Mouse (Mus musculus) MEL (cell line): ENCODE data around the gene Clhc1. TPM values are rescaled to one million over a fixed set of nuclear protein-coding genes. Genes with fewer than 3 reads are reported as not detected.

Experiments
- DNase-seq: peaks from one replicate; pipeline ENCODE4 v3.0.0; 2011; ENCODE audit warnings: low read depth, low spot score
- H3K27ac ChIP-seq: 2 replicates; pipeline ENCODE4 v1.5.1; 2012; ENCODE audit warnings: low read depth, mild to moderate bottlenecking, control low read depth, low read length, moderate library complexity; ENCODE audit not compliant: control insufficient read depth
- H3K27me3 ChIP-seq, 2 experiments: fragments of 150-350 bp in 1 of 2; sonication (generic) in 1 of 2; 2 replicates each; pipeline ENCODE4 v1.6.1; 2012; ENCODE audit warnings: low read length in 2 of 2, mild to moderate bottlenecking in 2 of 2, improper control_type of control experiment in 1 of 2, moderate library complexity in 1 of 2; ENCODE audit not compliant: insufficient read depth in 2 of 2, control insufficient read depth in 1 of 2
- H3K36me3 ChIP-seq, 2 experiments: 2 replicates each; pipeline ENCODE4 v1.6.1; 2012 to 2014; ENCODE audit warnings: low read length in 2 of 2, improper control_type of control experiment in 1 of 2, inconsistent platforms in 1 of 2, mild to moderate bottlenecking in 1 of 2; ENCODE audit not compliant: insufficient read depth in 2 of 2, control insufficient read depth in 1 of 2
- H3K4me1 ChIP-seq, 2 experiments: fragments of 150-350 bp in 1 of 2; sonication (generic) in 1 of 2; 2 replicates each; pipeline ENCODE4 v1.6.1; 2012; ENCODE audit warnings: low read length in 2 of 2, improper control_type of control experiment in 1 of 2, mild to moderate bottlenecking in 1 of 2; ENCODE audit not compliant: insufficient read depth in 2 of 2, control insufficient read depth in 1 of 2
- H3K4me3 ChIP-seq, 2 experiments: fragments of 150-350 bp in 1 of 2; sonication (generic) in 1 of 2; 2 replicates each; pipeline ENCODE4 v1.5.1; 2012; ENCODE audit warnings: low read depth in 2 of 2, low read length in 2 of 2, mild to moderate bottlenecking in 2 of 2, moderate library complexity in 2 of 2, control low read depth in 1 of 2, improper control_type of control experiment in 1 of 2; ENCODE audit not compliant: control insufficient read depth in 1 of 2, insufficient read depth in 1 of 2
- H3K79me2 ChIP-seq: 2 replicates; pipeline ENCODE4 v1.6.1; 2012; ENCODE audit warnings: mild to moderate bottlenecking, low read length, moderate library complexity; ENCODE audit not compliant: control insufficient read depth, poor library complexity, insufficient read depth
- H3K9ac ChIP-seq: 2 replicates; pipeline ENCODE4 v1.6.1; 2012; ENCODE audit warnings: low read depth, mild to moderate bottlenecking, control low read depth, low read length, moderate library complexity; ENCODE audit not compliant: control insufficient read depth, poor library complexity, severe bottlenecking
- H3K9me3 ChIP-seq: fragments of 150-350 bp; sonication (generic); replicated peaks from 2 replicates; pipeline ENCODE4 v1.6.1; 2012; ENCODE audit warnings: mild to moderate bottlenecking, low read length, improper control_type of control experiment, moderate library complexity; ENCODE audit not compliant: insufficient read depth
- BHLHE40 ChIP-seq: IDR thresholded peaks from 2 replicates; pipeline ENCODE4 v1.6.1; 2012; ENCODE audit warnings: low read depth, mild to moderate bottlenecking, inconsistent platforms, low read length, improper control_type of control experiment, borderline replicate concordance
- CTCF ChIP-seq, 3 experiments: IDR thresholded peaks in 2 of 3; conservative IDR thresholded peaks in 1 of 3; 2 replicates each; pipeline ENCODE4 v1.5.1; 2011 to 2012; ENCODE audit warnings: low read length in 3 of 3, low read depth in 2 of 3, mild to moderate bottlenecking in 2 of 3, improper control_type of control experiment in 1 of 3, inconsistent platforms in 1 of 3, mixed read lengths in 1 of 3, moderate library complexity in 1 of 3; ENCODE audit not compliant: control insufficient read depth in 1 of 3, insufficient read depth in 1 of 3, poor library complexity in 1 of 3, severe bottlenecking in 1 of 3
- E2F4 ChIP-seq: IDR thresholded peaks from 2 replicates; pipeline ENCODE4 v1.6.1; 2011; ENCODE audit warnings: low read depth, low read length, improper control_type of control experiment, borderline replicate concordance
- EP300 ChIP-seq, 2 experiments: IDR thresholded peaks; 2 replicates each; pipeline ENCODE4 v1.6.1; 2011; ENCODE audit warnings: improper control_type of control experiment in 2 of 2, low read length in 2 of 2, low read depth in 1 of 2, mild to moderate bottlenecking in 1 of 2
- ETS1 ChIP-seq: IDR thresholded peaks from 2 replicates; pipeline ENCODE4 v1.6.1; 2012; ENCODE audit warnings: low read depth, mild to moderate bottlenecking, inconsistent platforms, low read length, improper control_type of control experiment, moderate library complexity
- GABPA ChIP-seq: IDR thresholded peaks from 2 replicates; pipeline ENCODE4 v1.6.1; 2012; ENCODE audit warnings: low read depth, mild to moderate bottlenecking, inconsistent platforms, low read length, improper control_type of control experiment, moderate library complexity
- GATA1 ChIP-seq: IDR thresholded peaks from 2 replicates; pipeline ENCODE4 v1.6.1; 2011; ENCODE audit warnings: low read depth, low read length, improper control_type of control experiment
- HCFC1 ChIP-seq: IDR thresholded peaks from 2 replicates; pipeline ENCODE4 v1.6.1; 2012; ENCODE audit warnings: low read depth, mild to moderate bottlenecking, inconsistent platforms, low read length, improper control_type of control experiment, moderate library complexity
- KAT2A ChIP-seq: conservative IDR thresholded peaks from 2 replicates; pipeline ENCODE4 v1.6.1; 2012; ENCODE audit warnings: low read depth, low read length, improper control_type of control experiment, inconsistent platforms
- MAFK ChIP-seq: IDR thresholded peaks from 2 replicates; pipeline ENCODE4 v1.6.1; 2011; ENCODE audit warnings: low read depth, mild to moderate bottlenecking, low read length, improper control_type of control experiment, borderline replicate concordance
- MAX ChIP-seq: IDR thresholded peaks from 2 replicates; pipeline ENCODE4 v1.6.1; 2011; ENCODE audit warnings: low read length, improper control_type of control experiment
- MEF2A ChIP-seq: IDR thresholded peaks from 2 replicates; pipeline ENCODE4 v1.6.1; 2014; ENCODE audit warnings: low read depth, mild to moderate bottlenecking, inconsistent platforms, low read length, improper control_type of control experiment; ENCODE audit not compliant: poor library complexity, insufficient replicate concordance, severe bottlenecking; ENCODE audit errors: extremely low read depth
- MXI1 ChIP-seq: IDR thresholded peaks from 2 replicates; pipeline ENCODE4 v1.6.1; 2011; ENCODE audit warnings: mild to moderate bottlenecking, low read depth, low read length, improper control_type of control experiment
- MYB ChIP-seq: IDR thresholded peaks from 2 replicates; pipeline ENCODE4 v1.6.1; 2011; ENCODE audit warnings: mild to moderate bottlenecking, low read depth, low read length, improper control_type of control experiment
- MYC ChIP-seq: IDR thresholded peaks from 2 replicates; pipeline ENCODE4 v1.6.1; 2011; ENCODE audit warnings: low read depth, mild to moderate bottlenecking, low read length, improper control_type of control experiment, moderate library complexity
- NELFE ChIP-seq: IDR thresholded peaks from 2 replicates; pipeline ENCODE4 v1.6.1; 2011; ENCODE audit warnings: low read depth, low read length, improper control_type of control experiment
- NRF1 ChIP-seq: IDR thresholded peaks from 2 replicates; pipeline ENCODE4 v1.6.1; 2014; ENCODE audit warnings: low read depth, mild to moderate bottlenecking, inconsistent platforms, low read length, improper control_type of control experiment, moderate library complexity; ENCODE audit not compliant: poor library complexity, insufficient read depth, severe bottlenecking
- POLR2A ChIP-seq, 2 experiments: IDR thresholded peaks; 2 replicates each; pipeline ENCODE4 v1.6.1; 2011 to 2012; ENCODE audit warnings: low read length in 2 of 2, mild to moderate bottlenecking in 2 of 2, control low read depth in 1 of 2, improper control_type of control experiment in 1 of 2, low read depth in 1 of 2, moderate library complexity in 1 of 2; ENCODE audit not compliant: control insufficient read depth in 1 of 2, insufficient read depth in 1 of 2, poor library complexity in 1 of 2
- POLR2AphosphoS2 ChIP-seq: IDR thresholded peaks from 2 replicates; pipeline ENCODE4 v1.6.1; 2011; ENCODE audit warnings: low read length, improper control_type of control experiment
- POLR2AphosphoS5 ChIP-seq: IDR thresholded peaks from 2 replicates; pipeline ENCODE4 v1.6.1; 2012; ENCODE audit warnings: low read depth, borderline replicate concordance, mild to moderate bottlenecking, inconsistent platforms, low read length, moderate library complexity, mixed read lengths
- RAD21 ChIP-seq: IDR thresholded peaks from 2 replicates; pipeline ENCODE4 v1.6.1; 2011; ENCODE audit warnings: mild to moderate bottlenecking, low read depth, low read length, improper control_type of control experiment
- RCOR1 ChIP-seq: IDR thresholded peaks from 2 replicates; pipeline ENCODE4 v1.6.1; 2012; ENCODE audit warnings: low read depth, mild to moderate bottlenecking, inconsistent platforms, low read length, improper control_type of control experiment
- SIN3A ChIP-seq: IDR thresholded peaks from 2 replicates; pipeline ENCODE4 v1.6.1; 2012; ENCODE audit warnings: low read length, improper control_type of control experiment, inconsistent platforms
- TAL1 ChIP-seq: IDR thresholded peaks from 2 replicates; pipeline ENCODE4 v1.6.1; 2012; ENCODE audit warnings: mild to moderate bottlenecking, inconsistent platforms, low read length, moderate library complexity, mixed read lengths
- TBP ChIP-seq: IDR thresholded peaks from 2 replicates; pipeline ENCODE4 v1.8.0; 2011; ENCODE audit warnings: low read depth, low read length, improper control_type of control experiment
- TCF12 ChIP-seq: IDR thresholded peaks from 2 replicates; pipeline ENCODE4 v1.6.1; 2014; ENCODE audit warnings: low read depth, mild to moderate bottlenecking, inconsistent platforms, low read length, improper control_type of control experiment, moderate library complexity
- USF1 ChIP-seq: IDR thresholded peaks from 2 replicates; pipeline ENCODE4 v1.6.1; 2014; ENCODE audit warnings: low read depth, mild to moderate bottlenecking, inconsistent platforms, low read length, improper control_type of control experiment, moderate library complexity
- USF2 ChIP-seq, 2 experiments: IDR thresholded peaks; 2 replicates each; pipeline ENCODE4 v1.6.1; 2011 to 2012; ENCODE audit warnings: improper control_type of control experiment in 2 of 2, low read length in 2 of 2, borderline replicate concordance in 1 of 2, inconsistent platforms in 1 of 2, low read depth in 1 of 2, mild to moderate bottlenecking in 1 of 2; ENCODE audit not compliant: insufficient read depth in 1 of 2
- ZC3H11A ChIP-seq: IDR thresholded peaks from 2 replicates; pipeline ENCODE4 v1.6.1; 2012; ENCODE audit warnings: low read depth, mild to moderate bottlenecking, inconsistent platforms, low read length, improper control_type of control experiment
- ZMIZ1 ChIP-seq: IDR thresholded peaks from 2 replicates; pipeline ENCODE4 v1.6.1; 2012; ENCODE audit warnings: low read depth, mild to moderate bottlenecking, inconsistent platforms, low read length, improper control_type of control experiment, moderate library complexity
- ZNF384 ChIP-seq: IDR thresholded peaks from 2 replicates; pipeline ENCODE4 v1.6.1; 2012; ENCODE audit warnings: low read depth, mild to moderate bottlenecking, inconsistent platforms, low read length, improper control_type of control experiment
- polyA plus RNA-seq, 2 experiments: library from polyadenylated mRNA; stranded (reverse) in 1 of 2; unstranded in 1 of 2; fragments of >175 nt in 1 of 2; fragments of >200 nt in 1 of 2; gene quantifications; 2 replicates each; pipeline versions ENCODE4 v1.2.1 to v1.2.4; 2012; ENCODE audit warnings: low replicate concordance in 2 of 2, low read depth in 1 of 2; ENCODE audit not compliant: insufficient read length in 2 of 2, insufficient read depth in 1 of 2, missing spikeins in 1 of 2
- total RNA-seq: library from RNA; depleted of rRNA; stranded (reverse); fragments of 300-350 nt; gene quantifications from 2 replicates; pipeline ENCODE4 v1.2.3, GENCODE M21; 2012

The Clhc1 gene
- total and polyA plus RNA-seq, 3 experiments = 0.08 to 0.62 TPM; not detected in 1

DNA sequence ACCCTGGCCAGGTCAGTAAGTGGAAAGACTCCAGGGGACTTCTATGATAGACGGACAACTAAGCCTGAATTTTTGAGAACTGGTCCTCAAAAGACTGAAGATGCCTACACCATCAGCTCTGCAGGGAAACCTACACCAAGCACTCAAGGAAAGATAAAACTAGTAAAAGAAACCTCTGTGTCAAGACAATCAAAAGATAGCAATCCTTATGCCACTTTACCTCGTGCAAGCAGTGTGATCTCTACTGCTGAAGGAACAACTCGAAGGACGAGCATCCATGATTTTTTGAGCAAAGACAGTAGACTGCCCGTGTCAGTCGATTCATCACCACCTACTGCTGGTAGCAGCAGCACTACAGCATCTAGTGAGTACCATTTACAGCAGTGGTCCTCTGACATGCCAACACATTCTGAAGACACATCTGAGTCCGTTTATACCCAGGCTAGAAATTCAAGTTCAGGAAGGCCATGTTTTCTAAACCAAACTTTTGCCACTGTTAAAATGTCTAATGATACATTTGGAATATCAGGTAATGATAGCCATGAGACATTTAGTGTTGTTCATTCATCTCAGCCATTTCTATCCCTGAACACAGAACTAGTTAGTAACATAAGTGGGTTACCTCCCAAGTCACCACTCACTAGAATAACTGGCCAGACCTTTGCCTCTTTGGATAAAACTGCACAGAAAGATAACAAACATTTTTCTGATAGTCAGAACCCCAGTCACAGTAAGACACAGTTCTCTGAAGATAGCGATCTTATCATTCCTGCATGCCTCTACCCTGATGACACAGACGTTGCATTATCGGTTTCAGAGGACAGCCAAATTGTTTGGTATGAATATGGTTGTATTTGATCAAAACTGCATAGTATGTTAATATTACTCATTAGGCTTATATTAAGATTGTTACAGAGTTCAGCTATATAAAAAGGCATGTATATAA is 43.5 kb upstream of the Clhc1 start:
- Histone ChIP-seq H3K27me3 (no peaks in the 10 kb centered on the region), H3K4me1 (peaks cover 18 to 36% of the 10 kb centered on the region in 2 experiments), H3K9me3 (no peaks in the 10 kb centered on the region), H3K4me3 (no peak overlapping the region), H3K27ac (peak overlapping the region; percentile 98), H3K36me3 (peaks cover 0 to 33% of the 10 kb centered on the region in 2 experiments; a peak in 3 of 4 replicates), H3K9ac (no peak overlapping the region), H3K79me2 (no peaks in the 10 kb centered on the region)
- peak; percentile 61 for DNase-seq
- TF ChIP-seq ZC3H11A = no peak
- TF ChIP-seq MYB = peak; percentile 83
- peak; percentile 59; the same call in 1 of the 2 replicates for TF ChIP-seq MAX
- no peak for TF ChIP-seq RAD21
- TF ChIP-seq USF1 = no peak
- 0 out of 2 replicates have a peak, but pooled peaks have one; percentile 27 for TF ChIP-seq SIN3A
- peak; percentile 81 for TF ChIP-seq RCOR1
- TF ChIP-seq MYC = no peak
- TF ChIP-seq NELFE = no peak
- TF ChIP-seq USF2 (IDR thresholded peaks at IDR 0.05; ENCODE audit: borderline replicate concordance in 1 of 2, insufficient read depth in 1 of 2, low read depth in 1 of 2, low read length in 2 of 2) = no peak
- TF ChIP-seq TCF12 = peak; percentile 98
- peak; percentile 95 to 98 for TF ChIP-seq EP300 (IDR thresholded peaks at IDR 0.05; ENCODE audit: low read depth in 1 of 2, low read length in 2 of 2)
- peak; percentile 45; the same call in 1 of the 2 replicates for TF ChIP-seq BHLHE40
- TF ChIP-seq POLR2AphosphoS2 = no peak
- TF ChIP-seq MEF2A = no peak
- no peak for TF ChIP-seq ZMIZ1
- no peak for TF ChIP-seq MAFK
- TF ChIP-seq CTCF (IDR thresholded peaks at IDR 0.05 in 2 of 3, conservative IDR thresholded peaks at IDR 0.05 in 1 of 3; ENCODE audit: control insufficient read depth in 1 of 3, insufficient read depth in 1 of 3, low read depth in 2 of 3, low read length in 3 of 3, poor library complexity in 1 of 3, severe bottlenecking in 1 of 3) = no peak
- no peak for TF ChIP-seq TBP
- no peak for TF ChIP-seq POLR2AphosphoS5
- peak; percentile 87 for TF ChIP-seq ETS1
- no peak for TF ChIP-seq NRF1
- no peak for TF ChIP-seq GABPA
- peak; percentile 99 for TF ChIP-seq GATA1
- peak; percentile 53; the same call in 1 of the 2 replicates for TF ChIP-seq ZNF384
- TF ChIP-seq POLR2A (IDR thresholded peaks at IDR 0.05; ENCODE audit: control insufficient read depth in 1 of 2, insufficient read depth in 1 of 2, low read depth in 1 of 2, low read length in 2 of 2, poor library complexity in 1 of 2) = no peak
- TF ChIP-seq MXI1 = peak; percentile 37; the same call in 1 of the 2 replicates
- no peak for TF ChIP-seq HCFC1
- 0 out of 2 replicates have a peak, but pooled peaks have one; percentile 31 for TF ChIP-seq TAL1
- no peak for TF ChIP-seq KAT2A
- no peak for TF ChIP-seq E2F4
